Mouse (Mus musculus) bone marrow macrophage, adult 2 months (primary cell): ENCODE data around the gene Ddah2.

Experiments
- CTCF ChIP-seq: IDR thresholded peaks from 2 replicates; pipeline ENCODE4 v1.5.1; 2012; ENCODE audit warnings: low read depth, mild to moderate bottlenecking, low read length, moderate library complexity
- POLR2A ChIP-seq: IDR thresholded peaks from 2 replicates; pipeline ENCODE4 v1.6.1; 2012; ENCODE audit warnings: mild to moderate bottlenecking, low read depth, low read length, borderline replicate concordance

DNA sequence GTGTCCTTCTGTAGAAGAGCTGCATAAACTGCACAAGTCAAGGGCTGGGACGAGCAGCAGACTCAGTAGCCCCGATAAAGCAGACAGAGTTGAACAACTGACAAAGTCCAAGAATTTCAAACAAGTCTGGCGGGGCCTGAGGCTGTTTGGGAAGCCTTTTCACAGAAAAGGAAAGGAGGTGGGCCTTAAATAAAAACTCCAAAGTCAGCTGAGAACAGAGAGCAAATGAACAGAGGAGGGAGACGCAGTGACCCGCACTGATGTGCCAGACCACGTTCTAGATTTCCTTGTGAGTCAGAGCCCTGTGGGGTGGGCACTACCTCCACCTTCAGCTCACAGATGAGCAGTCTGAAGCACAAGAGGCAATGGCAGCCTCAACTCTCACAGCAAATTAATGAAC lies 23.9 kb upstream of the Ddah2 start:
- no peak for TF ChIP-seq CTCF
- TF ChIP-seq POLR2A = no peak
